Mouse (Mus musculus) heart, embryonic 12.5 days (tissue): ENCODE measurements around the gene Sema4a. TPM values are rescaled to one million over a fixed set of nuclear protein-coding genes. Genes with fewer than 3 reads are reported as not detected.

Experiments used
- ATAC-seq: fragments of 200-750 bp; cut with Nextera tagmentation; 2 replicates; pipeline ENCODE4 v1.8.0; 2017; ENCODE audit warnings: moderate TSS enrichment, moderate library complexity; ENCODE audit not compliant: insufficient number of reproducible peaks, low FRiP score
- H3K27ac ChIP-seq: fragments of 300-500 bp; sonication (generic); 2 replicates; pipeline ENCODE4 v1.5.1; 2016; ENCODE audit warnings: mild to moderate bottlenecking, moderate library complexity; ENCODE audit not compliant: poor library complexity, severe bottlenecking
- H3K27me3 ChIP-seq: fragments of 300-500 bp; sonication (generic); replicated peaks from 2 replicates; pipeline ENCODE4 v1.6.1; 2016; ENCODE audit warnings: mild to moderate bottlenecking, moderate library complexity
- H3K36me3 ChIP-seq: fragments of 300-500 bp; sonication (generic); 2 replicates; pipeline ENCODE4 v1.6.1; 2016; ENCODE audit warnings: mild to moderate bottlenecking, moderate library complexity
- H3K4me1 ChIP-seq: fragments of 300-500 bp; sonication (generic); replicated peaks from 2 replicates; pipeline ENCODE4 v1.6.1; 2016; ENCODE audit warnings: mild to moderate bottlenecking
- H3K4me2 ChIP-seq: fragments of 300-500 bp; sonication (generic); 2 replicates; pipeline ENCODE4 v1.6.1; 2016; ENCODE audit warnings: mild to moderate bottlenecking, moderate library complexity
- H3K4me3 ChIP-seq: fragments of 300-500 bp; sonication (generic); 2 replicates; pipeline ENCODE4 v1.5.1; 2016; ENCODE audit warnings: mild to moderate bottlenecking
- H3K9ac ChIP-seq: fragments of 300-500 bp; sonication (generic); 2 replicates; pipeline ENCODE4 v1.6.1; 2016; ENCODE audit warnings: mild to moderate bottlenecking, moderate library complexity
- H3K9me3 ChIP-seq: fragments of 300-500 bp; sonication (generic); replicated peaks from 2 replicates; pipeline ENCODE4 v1.6.1; 2016; ENCODE audit warnings: mild to moderate bottlenecking, moderate library complexity
- WGBS: fragments of 180-500 bp; shearing (Covaris S2); methylation state at CpG from one replicate; pipeline ENCODE4 v1.1.7; 2016; 5-methylcytosine and 5-hydroxymethylcytosine counted together
- polyA plus RNA-seq: library from polyadenylated mRNA; unstranded; fragments of >200 nt; fragmentation: Nextera tagmentation; extraction: Ambion mirVana; gene quantifications from 2 replicates; pipeline ENCODE4 v1.2.1, GENCODE M21; 2016

The Sema4a gene
- polyA plus RNA-seq, 1 experiment from 2014 or later: 1.3 TPM

DNA sequence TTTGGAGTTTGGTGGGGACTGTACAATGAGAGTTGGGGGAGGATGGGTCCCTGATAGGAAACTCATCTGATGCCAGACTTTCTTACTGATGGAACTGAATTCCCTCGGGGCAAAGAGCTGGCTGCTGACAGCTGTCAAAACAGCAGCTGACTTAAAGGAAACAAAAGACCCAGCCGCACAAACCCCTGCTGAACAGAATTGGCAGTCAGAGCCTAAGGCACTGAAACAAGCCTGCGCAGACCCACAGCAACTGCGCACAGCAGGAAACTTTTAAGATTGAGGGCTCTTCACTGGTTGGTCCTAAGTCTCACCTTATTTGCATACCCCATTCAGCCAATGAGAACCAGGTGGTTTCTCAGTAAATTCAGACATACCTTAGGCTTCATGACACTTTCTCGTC lies 12.0 kb upstream of the Sema4a start:
- no peaks in the 10 kb centered on the region for H3K4me1 ChIP-seq
- no peak overlapping the region for H3K4me2 ChIP-seq
- no peak overlapping the region for H3K4me3 ChIP-seq
- no peaks in the 10 kb centered on the region for H3K36me3 ChIP-seq
- no peak for ATAC-seq
- 38% methylated on average over 5 of the region's 5 CpGs for WGBS
- H3K27me3 ChIP-seq: peaks cover 3% of the 10 kb centered on the region; the same call in 1 of the 2 replicates
- H3K9me3 ChIP-seq: 0 out of 2 replicates have a peak, but pooled peaks cover 4% of the 10 kb centered on the region
- no peak overlapping the region for H3K9ac ChIP-seq
- no peak overlapping the region for H3K27ac ChIP-seq

DNA sequence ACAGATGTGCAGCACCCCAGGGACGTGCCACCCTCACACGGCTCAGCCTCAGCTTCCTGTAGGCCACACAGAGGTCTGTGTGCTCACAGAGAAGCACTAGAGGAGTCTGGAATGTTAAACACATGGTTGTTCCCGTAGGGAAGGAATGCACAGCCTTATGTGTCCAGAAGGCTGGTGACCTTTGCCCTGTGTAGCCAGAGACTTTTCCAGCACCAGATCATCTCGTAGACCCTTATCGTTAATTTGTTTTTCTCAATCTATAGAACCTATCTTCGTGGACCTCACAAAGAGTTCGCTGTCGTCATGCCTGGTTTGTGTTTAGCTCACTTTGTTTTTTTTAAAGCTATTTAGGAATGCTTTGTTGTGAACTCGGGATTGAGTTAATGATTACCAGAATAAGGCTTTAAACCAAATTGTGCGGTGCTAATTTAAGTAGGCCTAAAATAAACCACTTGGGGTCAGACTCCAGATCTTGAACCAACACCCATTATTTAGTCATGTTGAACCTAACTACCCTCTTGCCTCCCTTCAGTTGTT lies 10.0 kb upstream of the Sema4a start:
- Histone ChIP-seq H3K9me3 (0 out of 2 replicates have a peak, but pooled peaks cover 4% of the 10 kb centered on the region), H3K9ac (no peak overlapping the region), H3K27ac (no peak overlapping the region), H3K27me3 (peaks cover 8% of the 10 kb centered on the region; the same call in 1 of the 2 replicates), H3K36me3 (no peaks in the 10 kb centered on the region), H3K4me1 (peaks cover 3% of the 10 kb centered on the region), H3K4me3 (no peak overlapping the region), H3K4me2 (no peak overlapping the region)
- 60% methylated on average over 10 of the region's 10 CpGs for WGBS
- no peak for ATAC-seq

DNA sequence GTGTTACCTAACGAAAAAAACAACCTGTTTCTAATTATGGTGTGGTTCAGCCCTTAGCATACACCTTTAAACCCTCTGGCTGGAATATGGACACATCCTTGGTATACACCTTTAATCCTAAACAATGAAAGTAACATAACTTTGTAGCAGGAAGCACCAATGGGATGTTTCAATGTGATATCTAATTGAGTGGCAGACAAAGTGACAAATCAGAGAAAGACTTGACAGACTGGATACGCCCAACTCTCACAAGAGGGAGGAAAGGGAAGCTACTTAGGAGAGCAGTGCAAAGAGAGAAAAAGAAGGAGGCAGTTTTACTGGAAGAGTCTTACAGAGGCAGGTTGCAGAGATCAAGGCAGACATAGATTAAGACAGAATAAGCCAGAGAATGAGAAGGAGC lies 8.5 kb upstream of the Sema4a start:
- Histone ChIP-seq H3K4me1 (peaks cover 3% of the 10 kb centered on the region), H3K4me3 (no peak overlapping the region), H3K27ac (no peak overlapping the region), H3K4me2 (no peak overlapping the region), H3K36me3 (no peaks in the 10 kb centered on the region), H3K9me3 (0 out of 2 replicates have a peak, but pooled peaks cover 4% of the 10 kb centered on the region), H3K9ac (no peak overlapping the region), H3K27me3 (peaks cover 8% of the 10 kb centered on the region; the same call in 1 of the 2 replicates)
- 78% methylated on average over 2 of the region's 2 CpGs for WGBS
- ATAC-seq: no peak

DNA sequence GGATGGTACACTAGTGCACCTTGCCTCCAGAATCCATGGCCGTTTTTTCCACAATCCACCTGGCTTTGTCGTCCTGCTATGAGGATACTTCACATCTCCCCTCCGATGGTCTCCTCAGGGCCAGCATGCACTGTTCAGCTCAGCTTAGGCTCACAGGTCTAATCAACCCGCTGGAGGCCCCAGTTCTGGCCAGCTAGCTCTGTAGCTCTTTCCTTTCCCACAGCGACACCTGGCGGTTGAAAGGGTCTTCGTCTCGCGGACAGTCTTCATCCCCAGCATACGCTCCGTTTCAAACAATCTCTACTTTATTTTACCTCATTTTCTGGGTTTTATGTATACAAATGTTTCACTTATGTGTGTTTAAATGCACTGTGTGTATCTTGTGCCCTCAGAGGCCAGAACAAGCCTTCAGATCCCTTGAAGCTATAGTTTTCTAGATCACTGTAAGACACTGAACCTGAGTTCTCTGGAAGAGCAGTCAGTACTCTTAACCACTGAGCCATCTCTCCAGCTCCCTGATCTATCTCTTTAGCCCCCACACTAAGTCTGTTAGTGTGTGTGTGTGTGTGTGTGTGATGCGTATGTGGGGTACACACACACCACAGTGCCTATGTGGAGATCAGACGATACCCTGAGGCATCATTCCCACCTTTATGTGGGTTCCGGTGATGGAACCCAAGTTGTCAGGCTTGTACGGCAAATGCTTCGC lies 6.3 kb upstream of the Sema4a start:
- Histone ChIP-seq H3K9ac (no peak overlapping the region), H3K27me3 (peaks cover 8% of the 10 kb centered on the region; the same call in 1 of the 2 replicates), H3K27ac (no peak overlapping the region), H3K36me3 (no peaks in the 10 kb centered on the region), H3K4me1 (peaks cover 3% of the 10 kb centered on the region), H3K4me2 (no peak overlapping the region), H3K4me3 (no peak overlapping the region), H3K9me3 (0 out of 2 replicates have a peak, but pooled peaks cover 4% of the 10 kb centered on the region)
- 29% methylated on average over 16 of the region's 16 CpGs for WGBS
- peak; percentile 64 for ATAC-seq

DNA sequence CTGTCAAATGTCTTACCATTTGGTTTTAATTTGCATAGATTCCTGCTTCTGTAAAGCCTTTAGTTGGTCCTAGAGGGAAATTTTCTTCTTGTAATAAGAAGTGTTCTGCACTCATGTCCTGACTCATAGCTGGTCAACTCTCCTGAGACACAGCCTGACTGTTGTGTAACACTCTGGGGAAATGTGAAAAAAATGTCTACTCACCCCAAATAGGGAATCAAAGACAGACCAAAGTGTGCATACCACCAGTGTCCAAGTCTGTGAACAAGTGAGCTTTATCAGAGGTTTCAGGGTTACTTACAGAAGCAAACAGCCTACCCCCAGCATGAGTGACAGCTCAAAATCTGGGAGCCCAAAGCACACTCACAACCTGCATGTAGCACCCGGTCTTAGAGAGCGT lies 4.1 kb upstream of the Sema4a start:
- 0 out of 2 replicates have a peak, but pooled peaks cover 4% of the 10 kb centered on the region for H3K9me3 ChIP-seq
- peaks cover 9% of the 10 kb centered on the region for H3K4me1 ChIP-seq
- H3K4me3 ChIP-seq: no peak overlapping the region
- H3K4me2 ChIP-seq: no peak overlapping the region
- H3K9ac ChIP-seq: no peak overlapping the region
- no peaks in the 10 kb centered on the region for H3K36me3 ChIP-seq
- 60% methylated on average over 2 of the region's 2 CpGs for WGBS
- no peak overlapping the region for H3K27ac ChIP-seq
- H3K27me3 ChIP-seq: peaks cover 26% of the 10 kb centered on the region
- ATAC-seq: no peak

DNA sequence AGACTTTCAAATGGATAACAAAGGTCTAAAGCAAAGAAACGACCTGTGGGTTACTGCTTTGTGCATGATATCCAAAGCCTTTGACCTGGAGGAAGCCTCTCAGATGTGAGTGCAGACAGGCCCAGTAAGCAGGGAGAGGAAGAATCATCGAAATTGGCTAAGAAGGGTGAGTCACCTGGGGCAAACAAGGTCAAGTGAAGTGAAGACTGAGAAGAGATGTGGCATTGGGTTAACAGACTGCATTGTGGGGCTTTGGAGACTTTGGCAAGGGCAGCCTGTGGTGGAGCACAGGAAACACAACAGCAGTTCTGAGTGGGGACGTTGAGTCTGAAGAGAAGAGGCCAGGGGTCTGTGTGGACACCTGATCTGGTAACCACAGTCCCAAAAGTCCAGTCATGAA lies 3.4 kb upstream of the Sema4a start:
- Histone ChIP-seq H3K4me1 (peaks cover 9% of the 10 kb centered on the region), H3K9ac (no peak overlapping the region), H3K9me3 (no peaks in the 10 kb centered on the region), H3K4me2 (no peak overlapping the region), H3K4me3 (no peak overlapping the region), H3K27me3 (peaks cover 32% of the 10 kb centered on the region), H3K27ac (no peak overlapping the region), H3K36me3 (no peaks in the 10 kb centered on the region)
- no peak for ATAC-seq
- 50% methylated on average over 3 of the region's 3 CpGs for WGBS

DNA sequence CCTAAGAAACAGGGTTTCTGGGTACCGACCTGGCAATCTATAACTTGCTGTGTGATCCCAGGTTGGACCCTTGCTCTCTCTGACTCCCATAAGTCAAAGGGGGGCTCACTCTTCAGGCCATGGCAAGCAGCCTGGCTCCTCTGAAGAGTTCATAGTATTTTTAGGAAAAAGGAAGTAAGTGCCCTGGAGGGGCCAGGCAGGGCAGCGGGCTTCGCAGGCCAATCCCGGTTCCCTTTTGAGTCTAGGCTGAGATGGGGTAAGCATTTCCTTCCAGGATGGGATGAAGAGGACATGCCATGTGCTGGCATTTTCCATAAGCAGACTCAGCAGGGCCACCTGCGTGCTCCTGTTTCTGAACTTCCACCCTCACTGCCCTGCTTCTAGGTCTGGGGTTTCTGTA lies 953 bp downstream of the Sema4a start:
- Histone ChIP-seq H3K27me3 (peaks cover 65% of the 10 kb centered on the region), H3K36me3 (no peaks in the 10 kb centered on the region), H3K9ac (no peak overlapping the region), H3K9me3 (no peaks in the 10 kb centered on the region), H3K4me2 (no peak overlapping the region), H3K4me3 (no peak overlapping the region), H3K4me1 (peaks cover 20% of the 10 kb centered on the region), H3K27ac (no peak overlapping the region)
- no peak for ATAC-seq
- WGBS: 66% methylated on average over 5 of the region's 5 CpGs

DNA sequence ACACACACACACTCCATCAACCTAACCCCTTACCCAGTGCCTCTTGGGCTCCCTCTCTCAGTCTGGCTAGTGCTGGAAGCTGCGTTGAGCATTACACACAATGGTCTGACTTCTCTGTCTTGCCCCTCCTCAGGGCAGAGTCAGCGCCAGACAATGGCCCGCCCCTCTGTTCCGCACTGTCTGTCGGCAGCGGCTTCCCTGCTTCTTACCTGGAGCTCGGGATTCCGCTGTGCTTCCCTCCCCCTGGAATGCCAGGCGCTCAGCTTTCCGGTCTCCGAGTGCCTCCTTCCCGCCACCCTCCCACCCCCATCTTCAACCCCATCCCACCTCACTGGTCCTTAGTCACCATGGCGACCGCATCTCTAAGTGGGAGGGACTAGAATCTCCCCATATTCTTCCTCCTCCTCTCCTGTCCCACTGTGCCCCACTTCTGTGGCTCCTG lies 2.2 kb downstream of the Sema4a start:
- Histone ChIP-seq H3K27me3 (peaks cover 77% of the 10 kb centered on the region), H3K4me2 (peak overlapping the region; percentile 25), H3K9ac (no peak overlapping the region)

DNA sequence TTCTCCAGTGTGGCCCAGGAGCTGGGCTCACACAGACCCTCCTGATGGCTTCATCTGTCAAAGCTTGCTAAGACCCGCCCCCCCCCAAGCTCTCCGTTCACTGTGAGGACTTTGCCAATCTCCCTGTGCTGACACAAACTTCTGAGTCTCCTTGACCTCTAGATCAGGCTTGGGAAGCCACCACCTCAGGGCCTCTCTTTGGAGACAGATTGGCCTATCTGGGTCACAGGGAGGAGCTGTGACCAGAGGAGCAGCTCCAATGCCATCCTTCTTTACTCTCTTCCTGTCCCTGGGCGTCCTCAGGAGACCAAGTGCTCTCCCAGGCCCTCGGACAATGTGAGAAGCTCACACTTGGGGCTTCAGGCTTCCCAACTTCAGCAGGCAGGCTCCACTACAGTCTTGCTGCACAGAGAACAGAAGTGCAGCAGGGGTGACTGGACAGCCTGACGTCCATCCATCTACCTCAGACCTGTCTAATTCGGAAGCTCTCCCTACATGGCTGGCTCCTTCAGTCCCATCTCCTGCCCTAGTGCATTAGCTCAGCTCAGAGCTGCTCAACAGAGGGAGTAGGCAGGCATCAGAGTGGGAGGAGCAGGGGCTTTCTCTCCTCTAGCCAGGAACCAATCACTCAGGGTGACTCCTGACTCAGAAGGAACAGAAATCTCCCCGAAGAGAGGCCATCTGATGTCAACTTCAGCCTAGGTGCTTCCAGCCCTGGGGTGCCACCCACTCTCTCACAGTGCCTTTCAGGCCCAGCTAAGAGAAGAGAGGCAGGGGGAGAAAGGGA lies 4.0 kb downstream of the Sema4a start:
- WGBS: 51% methylated on average over 7 of the region's 7 CpGs
- no peak overlapping the region for H3K4me2 ChIP-seq
- H3K27ac ChIP-seq: no peak overlapping the region
- H3K27me3 ChIP-seq: peaks cover 96% of the 10 kb centered on the region
- peaks cover 22% of the 10 kb centered on the region for H3K4me1 ChIP-seq
- H3K4me3 ChIP-seq: no peak overlapping the region
- no peaks in the 10 kb centered on the region for H3K36me3 ChIP-seq
- ATAC-seq: no peak
- H3K9ac ChIP-seq: no peak overlapping the region
- no peaks in the 10 kb centered on the region for H3K9me3 ChIP-seq

More for the DNA sequence above, 2.2 kb downstream of the Sema4a start:
- no peaks in the 10 kb centered on the region for H3K9me3 ChIP-seq
- no peaks in the 10 kb centered on the region for H3K36me3 ChIP-seq
- H3K4me1 ChIP-seq: peaks cover 22% of the 10 kb centered on the region
- WGBS: 7% methylated on average over 14 of the region's 14 CpGs
- no peak overlapping the region for H3K27ac ChIP-seq
- H3K4me3 ChIP-seq: 0 out of 2 replicates have a peak overlapping the region, but pooled peaks have one; percentile 12
- no peak for ATAC-seq

DNA sequence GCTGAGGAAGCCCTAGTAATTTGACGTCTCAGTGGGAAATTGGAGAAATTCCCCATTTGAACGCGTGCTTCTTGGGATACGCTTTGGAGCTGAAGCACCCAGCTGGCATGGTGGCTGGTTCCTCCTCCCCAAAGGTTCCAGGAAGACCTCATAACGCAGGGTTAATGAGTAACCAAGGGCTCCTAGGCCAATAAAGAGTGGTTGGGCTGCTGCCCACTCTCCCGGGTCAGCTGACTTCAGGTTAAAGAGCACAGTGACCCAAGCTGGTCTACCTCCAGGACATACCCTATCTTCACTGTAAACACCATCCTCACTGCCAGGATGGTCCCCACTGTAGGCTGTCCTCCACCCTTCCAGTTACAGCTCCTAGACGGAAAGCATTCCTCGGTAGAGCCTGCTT lies 4.7 kb downstream of the Sema4a start:
- no peak overlapping the region for H3K27ac ChIP-seq
- ATAC-seq: no peak
- no peak overlapping the region for H3K4me3 ChIP-seq
- no peaks in the 10 kb centered on the region for H3K9me3 ChIP-seq
- H3K9ac ChIP-seq: no peak overlapping the region
- H3K4me1 ChIP-seq: peaks cover 19% of the 10 kb centered on the region
- WGBS: 82% methylated on average over 8 of the region's 8 CpGs
- H3K36me3 ChIP-seq: no peaks in the 10 kb centered on the region
- H3K4me2 ChIP-seq: no peak overlapping the region
- H3K27me3 ChIP-seq: peaks cover 96% of the 10 kb centered on the region
